In the genomic region with DNA sequence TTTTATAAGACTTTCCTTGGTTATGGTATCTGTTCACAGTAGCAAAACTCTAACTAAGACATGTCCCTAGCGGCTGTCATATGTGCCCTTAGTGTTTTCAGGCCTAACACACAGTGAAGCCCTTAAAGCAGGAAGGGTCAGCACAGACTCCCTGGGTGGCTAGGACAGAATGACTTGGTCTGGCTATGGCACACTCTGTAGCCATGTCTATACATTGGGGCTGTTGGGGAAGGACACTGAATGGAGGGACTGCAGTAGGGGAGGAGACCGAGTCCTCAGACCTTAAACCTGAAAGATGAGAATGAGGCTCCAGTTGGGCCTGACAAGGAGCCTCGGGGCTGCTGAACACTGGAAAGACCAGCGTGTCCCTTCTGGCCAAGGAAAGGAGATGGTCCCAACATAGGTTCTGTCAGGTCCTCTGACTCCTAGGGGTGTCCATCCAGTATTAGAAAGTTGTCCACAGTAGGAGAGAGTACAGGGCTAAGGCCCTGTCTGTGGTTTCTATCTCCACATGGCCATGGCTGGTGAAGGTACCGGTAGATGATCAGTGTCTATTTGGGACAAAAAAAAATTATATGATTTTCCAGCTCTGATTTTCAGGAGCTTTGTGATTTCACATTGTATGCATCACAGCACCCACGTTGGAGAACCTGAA, we compare ENCODE assay signal across 19 mouse cellular contexts.
DNase-seq lines count a peak whose midpoint lies in the region; ATAC-seq lines count a peak whose summit lies in the region.
"Had no signal": no experiment of that assay in that cellular context is flagged by ENCODE, and none has a peak within 500 bp of the region (broad histone marks: within the 10 kb centered on the region; RNA-seq: fewer than 3 reads in every experiment).

No protein-coding gene starts in this region.

- DNase-seq in hindbrain, embryonic 14.5 days (ENCODE audit: low spot score) = no peak
- no peak for DNase-seq in frontal cortex, postnatal 14 days (ENCODE audit: low spot score in 2 of 2)
- DNase-seq in thymus, postnatal 25 days = no peak
- DNase-seq: gastrocnemius, postnatal 25 days; heart, adult 11 months had no signal

- WGBS in hindbrain, embryonic 12.5 days = 78% methylated on average over 6 of the region's 6 CpGs
- 82% methylated on average over 6 of the region's 6 CpGs for WGBS in hindbrain, embryonic 14.5 days
- WGBS in neural tube, embryonic 13.5 days = 73% methylated on average over 6 of the region's 6 CpGs
- WGBS in neural tube, embryonic 15.5 days = 72% methylated on average over 6 of the region's 6 CpGs
- 77% methylated on average over 6 of the region's 6 CpGs for WGBS in midbrain, embryonic 12.5 days
- 72% methylated on average over 6 of the region's 6 CpGs for WGBS in neural tube, embryonic 14.5 days

- H3K4me1 ChIP-seq in hindbrain, embryonic 12.5 days = no peaks in the 10 kb centered on the region
- H3K4me1 ChIP-seq in hindbrain, embryonic 14.5 days (replicated peaks; ENCODE audit: control insufficient read depth, insufficient read depth, low read length) = no peaks in the 10 kb centered on the region
- H3K4me1 ChIP-seq in neural tube, embryonic 13.5 days (replicated peaks) = no peaks in the 10 kb centered on the region
- H3K4me1 ChIP-seq in neural tube, embryonic 15.5 days = no peaks in the 10 kb centered on the region
- H3K4me1 ChIP-seq in midbrain, embryonic 12.5 days = no peaks in the 10 kb centered on the region
- no peaks in the 10 kb centered on the region for H3K4me1 ChIP-seq in neural tube, embryonic 14.5 days (ENCODE audit: control insufficient read depth, insufficient read depth, low read length)
- H3K4me1 ChIP-seq: embryonic facial prominence, embryonic 15.5 days; heart, embryonic 10.5 days; heart, embryonic 15.5 days; kidney, embryonic 15.5 days; limb, embryonic 13.5 days; lung, embryonic 15.5 days; stomach, embryonic 15.5 days had no signal

- no peak overlapping the region for H3K9ac ChIP-seq in hindbrain, embryonic 12.5 days
- no peak overlapping the region for H3K9ac ChIP-seq in hindbrain, embryonic 14.5 days
- no peak overlapping the region for H3K9ac ChIP-seq in neural tube, embryonic 13.5 days
- H3K9ac ChIP-seq in neural tube, embryonic 15.5 days (replicated peaks) = no peak overlapping the region
- H3K9ac ChIP-seq in midbrain, embryonic 12.5 days (replicated peaks) = no peak overlapping the region
- H3K9ac ChIP-seq in neural tube, embryonic 14.5 days (replicated peaks; ENCODE audit: low read depth, low read length) = no peak overlapping the region
- H3K9ac ChIP-seq: embryonic facial prominence, embryonic 15.5 days; heart, embryonic 15.5 days; kidney, embryonic 15.5 days; limb, embryonic 13.5 days; lung, embryonic 15.5 days; stomach, embryonic 15.5 days had no signal

- 0 out of 2 replicates have a peak, but pooled peaks cover 3% of the 10 kb centered on the region for H3K27me3 ChIP-seq in hindbrain, embryonic 12.5 days
- no peaks in the 10 kb centered on the region for H3K27me3 ChIP-seq in hindbrain, embryonic 14.5 days (ENCODE audit: control insufficient read depth, insufficient read depth, low read length)
- no peaks in the 10 kb centered on the region for H3K27me3 ChIP-seq in neural tube, embryonic 13.5 days
- no peaks in the 10 kb centered on the region for H3K27me3 ChIP-seq in neural tube, embryonic 15.5 days (replicated peaks)
- H3K27me3 ChIP-seq in midbrain, embryonic 12.5 days = no peaks in the 10 kb centered on the region
- no peaks in the 10 kb centered on the region for H3K27me3 ChIP-seq in neural tube, embryonic 14.5 days (ENCODE audit: control insufficient read depth, insufficient read depth, low read length)
- H3K27me3 ChIP-seq: heart, embryonic 15.5 days; limb, embryonic 13.5 days; lung, embryonic 15.5 days; stomach, embryonic 15.5 days had no signal

- H3K4me2 ChIP-seq in hindbrain, embryonic 12.5 days (replicated peaks) = no peak overlapping the region
- H3K4me2 ChIP-seq in hindbrain, embryonic 14.5 days (replicated peaks) = no peak overlapping the region
- no peak overlapping the region for H3K4me2 ChIP-seq in neural tube, embryonic 13.5 days
- H3K4me2 ChIP-seq in neural tube, embryonic 15.5 days = no peak overlapping the region
- H3K4me2 ChIP-seq in midbrain, embryonic 12.5 days (replicated peaks) = no peak overlapping the region
- no peak overlapping the region for H3K4me2 ChIP-seq in neural tube, embryonic 14.5 days (ENCODE audit: low read depth, low read length)
- H3K4me2 ChIP-seq: embryonic facial prominence, embryonic 15.5 days; heart, embryonic 15.5 days; kidney, embryonic 15.5 days; limb, embryonic 13.5 days; liver, embryonic 11.5 days; lung, embryonic 15.5 days; stomach, embryonic 15.5 days had no signal

- no peak overlapping the region for H3K27ac ChIP-seq in hindbrain, embryonic 12.5 days
- no peak overlapping the region for H3K27ac ChIP-seq in hindbrain, embryonic 14.5 days
- H3K27ac ChIP-seq in neural tube, embryonic 13.5 days (replicated peaks) = no peak overlapping the region
- H3K27ac ChIP-seq in neural tube, embryonic 15.5 days (replicated peaks) = no peak overlapping the region
- no peak overlapping the region for H3K27ac ChIP-seq in midbrain, embryonic 12.5 days (replicated peaks)
- no peak overlapping the region for H3K27ac ChIP-seq in neural tube, embryonic 14.5 days (ENCODE audit: low read depth, low read length)
- H3K27ac ChIP-seq: embryonic facial prominence, embryonic 15.5 days; heart, embryonic 15.5 days; kidney, embryonic 15.5 days; limb, embryonic 13.5 days; lung, embryonic 15.5 days; stomach, embryonic 15.5 days had no signal

- no peak overlapping the region for H3K4me3 ChIP-seq in hindbrain, embryonic 12.5 days
- no peak overlapping the region for H3K4me3 ChIP-seq in hindbrain, embryonic 14.5 days (replicated peaks; ENCODE audit: low read length)
- H3K4me3 ChIP-seq in neural tube, embryonic 13.5 days = no peak overlapping the region
- H3K4me3 ChIP-seq in neural tube, embryonic 15.5 days (replicated peaks) = no peak overlapping the region
- no peak overlapping the region for H3K4me3 ChIP-seq in midbrain, embryonic 12.5 days
- H3K4me3 ChIP-seq in neural tube, embryonic 14.5 days (ENCODE audit: low read depth, low read length) = no peak overlapping the region
- H3K4me3 ChIP-seq: embryonic facial prominence, embryonic 15.5 days; heart, embryonic 10.5 days; heart, embryonic 15.5 days; kidney, embryonic 15.5 days; limb, embryonic 13.5 days; lung, embryonic 15.5 days; stomach, embryonic 15.5 days had no signal

- no peaks in the 10 kb centered on the region for H3K36me3 ChIP-seq in hindbrain, embryonic 12.5 days
- H3K36me3 ChIP-seq in hindbrain, embryonic 14.5 days (replicated peaks; ENCODE audit: control insufficient read depth, insufficient read depth) = no peaks in the 10 kb centered on the region
- no peaks in the 10 kb centered on the region for H3K36me3 ChIP-seq in neural tube, embryonic 13.5 days
- H3K36me3 ChIP-seq in neural tube, embryonic 15.5 days = no peaks in the 10 kb centered on the region
- no peaks in the 10 kb centered on the region for H3K36me3 ChIP-seq in midbrain, embryonic 12.5 days
- no peaks in the 10 kb centered on the region for H3K36me3 ChIP-seq in neural tube, embryonic 14.5 days (ENCODE audit: control insufficient read depth, insufficient read depth, low read length)
- H3K36me3 ChIP-seq: embryonic facial prominence, embryonic 15.5 days; heart, embryonic 10.5 days; heart, embryonic 15.5 days; kidney, embryonic 15.5 days; limb, embryonic 13.5 days; lung, embryonic 15.5 days; stomach, embryonic 15.5 days had no signal

- peak; percentile 48; the same call in 1 of the 2 replicates for ATAC-seq in hindbrain, embryonic 12.5 days (ENCODE audit: low FRiP score)
- ATAC-seq in hindbrain, embryonic 14.5 days (ENCODE audit: low FRiP score) = no peak; the same call in 1 of the 2 replicates
- 0 out of 2 replicates have a peak, but pooled peaks have one; percentile 47 for ATAC-seq in neural tube, embryonic 13.5 days (ENCODE audit: low read depth)
- ATAC-seq in neural tube, embryonic 15.5 days (ENCODE audit: low FRiP score) = no peak
- peak; percentile 58; the same call in 1 of the 2 replicates for ATAC-seq in midbrain, embryonic 12.5 days (ENCODE audit: low FRiP score, low read depth)
- ATAC-seq in neural tube, embryonic 14.5 days (ENCODE audit: low read depth) = peak; percentile 54; the same call in 1 of the 2 replicates
- ATAC-seq: inflammation-experienced regulatory T-cells, adult 6 months had no signal

- H3K9me3 ChIP-seq in hindbrain, embryonic 12.5 days (replicated peaks) = no peaks in the 10 kb centered on the region
- H3K9me3 ChIP-seq in hindbrain, embryonic 14.5 days (ENCODE audit: control insufficient read depth, low read length) = no peaks in the 10 kb centered on the region
- no peaks in the 10 kb centered on the region for H3K9me3 ChIP-seq in neural tube, embryonic 13.5 days
- H3K9me3 ChIP-seq in neural tube, embryonic 15.5 days (replicated peaks) = no peaks in the 10 kb centered on the region
- H3K9me3 ChIP-seq in midbrain, embryonic 12.5 days = no peaks in the 10 kb centered on the region
- no peaks in the 10 kb centered on the region for H3K9me3 ChIP-seq in neural tube, embryonic 14.5 days (ENCODE audit: control insufficient read depth, low read length)
- H3K9me3 ChIP-seq: embryonic facial prominence, embryonic 15.5 days; heart, embryonic 10.5 days; heart, embryonic 15.5 days; kidney, embryonic 15.5 days; limb, embryonic 13.5 days; lung, embryonic 15.5 days; stomach, embryonic 15.5 days had no signal

Comparison
In these comparisons a context has a peak if more than half of its experiments do, and no peak if none do; other contexts are left out.
1. ATAC-seq: peak in hindbrain, embryonic 12.5 days (single experiment), neural tube, embryonic 13.5 days (single experiment), midbrain, embryonic 12.5 days (single experiment) and neural tube, embryonic 14.5 days (single experiment); none in hindbrain, embryonic 14.5 days (single experiment) and neural tube, embryonic 15.5 days (single experiment).